12 mouse cellular contexts compared by ENCODE assay signal in genomic region chr1:37491672-37492071, GRCm38 (mm10). TPM values are rescaled to one million over a fixed set of nuclear protein-coding genes. Genes with fewer than 3 reads are reported as not detected.
DNase-seq lines count a peak whose midpoint lies in the region; ATAC-seq and TF ChIP-seq lines count a peak whose summit lies in the region.
"Had no signal": no experiment of that assay in that cellular context is flagged by ENCODE, and none has a peak within 500 bp of the region (broad histone marks: within the 10 kb centered on the region; RNA-seq: fewer than 3 reads in every experiment).

No protein-coding gene starts in this region.

- TF ChIP-seq POLR2A in spleen, adult 2 months (IDR thresholded peaks at IDR 0.05; ENCODE audit: low read depth, low read length): no peak

- no peaks in the 10 kb centered on the region; the same call in 1 of the 2 replicates for H3K36me3 ChIP-seq in lung, postnatal 0 days (ENCODE audit: insufficient read depth, low read length)
- H3K36me3 ChIP-seq in liver, embryonic 15.5 days (replicated peaks): no peaks in the 10 kb centered on the region
- H3K36me3 ChIP-seq in spleen, adult 2 months (ENCODE audit: control insufficient read depth, insufficient read depth, low read length): peaks cover 6% of the 10 kb centered on the region

- H3K27me3 ChIP-seq in lung, postnatal 0 days (replicated peaks; ENCODE audit: insufficient read depth, low read length): no peaks in the 10 kb centered on the region
- no peaks in the 10 kb centered on the region for H3K27me3 ChIP-seq in liver, embryonic 15.5 days
- H3K27me3 ChIP-seq in spleen, adult 2 months (ENCODE audit: control insufficient read depth, insufficient read depth, low read length): no peaks in the 10 kb centered on the region

- no peaks in the 10 kb centered on the region for H3K4me1 ChIP-seq in lung, postnatal 0 days (ENCODE audit: insufficient read depth, low read depth, low read length)
- peaks cover 14% of the 10 kb centered on the region for H3K4me1 ChIP-seq in liver, embryonic 15.5 days (replicated peaks)
- H3K4me1 ChIP-seq in spleen, adult 2 months (ENCODE audit: control insufficient read depth, insufficient read depth, insufficient read length): peaks cover 28% of the 10 kb centered on the region

- 36% methylated on average over 7 of the region's 7 CpGs for WGBS in lung, postnatal 0 days
- WGBS in liver, embryonic 15.5 days (ENCODE audit: insufficient replicate concordance): 18% methylated on average over 7 of the region's 7 CpGs
- WGBS in spleen, adult 2 months: 5% methylated on average over 7 of the region's 7 CpGs

- no peak for TF ChIP-seq EP300 in lung, postnatal 0 days (IDR thresholded peaks at IDR 0.05)

- H3K4me2 ChIP-seq in lung, postnatal 0 days (replicated peaks; ENCODE audit: low read depth, low read length): no peak overlapping the region
- peak overlapping the region; percentile 20; the same call in 1 of the 2 replicates for H3K4me2 ChIP-seq in liver, embryonic 15.5 days

- peak; percentile 77 for DNase-seq in lung, postnatal 0 days (ENCODE audit: low spot score)
- DNase-seq in lung, postnatal 14 days: no peak
- DNase-seq in spleen, adult 2 months (ENCODE audit: low read depth in 1 of 2, low spot score in 2 of 2): peak; percentile 62 to 76
- DNase-seq in retina, postnatal 1 day: no peak
- no peak for DNase-seq in cerebellum, adult 18-20 months
- DNase-seq in Muller cell, postnatal 12 days (ENCODE audit: inconsistent ontology term): no peak
- DNase-seq: cerebellum, adult 9-10 months; left cerebral cortex, postnatal 4 days; midbrain, embryonic 14.5 days had no signal

- peak; percentile 38 for ATAC-seq in lung, postnatal 0 days
- ATAC-seq in activated CD4-positive, CD25-positive, alpha-beta regulatory T cell, adult 4 months: peak; percentile 20
- 0 out of 2 replicates have a peak, but pooled peaks have one; percentile 18 for ATAC-seq in liver, embryonic 15.5 days (ENCODE audit: insufficient read depth)
- ATAC-seq: intestine, embryonic 16.5 days had no signal

- 0 out of 2 replicates have a peak overlapping the region, but pooled peaks have one; percentile 9 for H3K27ac ChIP-seq in lung, postnatal 0 days (ENCODE audit: low read length)
- H3K27ac ChIP-seq in liver, embryonic 15.5 days (replicated peaks): 0 out of 2 replicates have a peak overlapping the region, but pooled peaks have one; percentile 19
- peak overlapping the region; percentile 93 for H3K27ac ChIP-seq in spleen, adult 2 months (ENCODE audit: insufficient read depth, low read length)

- no peak overlapping the region for H3K9ac ChIP-seq in lung, postnatal 0 days (replicated peaks; ENCODE audit: low read depth)
- no peak overlapping the region for H3K9ac ChIP-seq in liver, embryonic 15.5 days

- H3K4me3 ChIP-seq in lung, postnatal 0 days (ENCODE audit: low read depth, low read length): no peak overlapping the region
- no peak overlapping the region for H3K4me3 ChIP-seq in liver, embryonic 15.5 days (replicated peaks)
- H3K4me3 ChIP-seq in spleen, adult 2 months (ENCODE audit: extremely low read depth, insufficient read depth, insufficient read length): no peak overlapping the region

- no peak for TF ChIP-seq CTCF in lung, postnatal 0 days (IDR thresholded peaks at IDR 0.05)
- TF ChIP-seq CTCF in spleen, adult 2 months (IDR thresholded peaks at IDR 0.05; ENCODE audit: extremely low read depth, insufficient read depth, insufficient read length, insufficient replicate concordance): no peak

- no peaks in the 10 kb centered on the region for H3K9me3 ChIP-seq in lung, postnatal 0 days (ENCODE audit: low read length)
- no peaks in the 10 kb centered on the region for H3K9me3 ChIP-seq in liver, embryonic 15.5 days (replicated peaks)

RNA-seq across cellular contexts. Expression of gene Mgat4a, which starts 49.1 kb away (rescaled TPM):
- 5.4 and 6.0 TPM in 2 replicates for polyA plus RNA-seq in lung, postnatal 0 days (2015; fragmentation: Nextera tagmentation; extraction: Ambion mirVana)
- polyA plus RNA-seq in activated CD4-positive, CD25-positive, alpha-beta regulatory T cell, adult 4 months (2017; shearing (Covaris generic)): 10 to 100 TPM in 1 of 2 experiments, 1 to 10 TPM in 1; 7.8 to 10.5 TPM
- polyA plus RNA-seq in liver, embryonic 15.5 days (2015; fragmentation: Nextera tagmentation; extraction: Ambion mirVana): 1.1 and 1.2 TPM in 2 replicates
- 8.4 and 8.8 TPM in 2 replicates for polyA plus RNA-seq in spleen, adult 2 months (2012; rRNA removed)

Comparison
In these comparisons a context has a peak if more than half of its experiments do, and no peak if none do; other contexts are left out.
1. DNase-seq: peak in lung, postnatal 0 days (single experiment) and spleen, adult 2 months (2 of 2); none in lung, postnatal 14 days (single experiment), retina, postnatal 1 day (single experiment), cerebellum, adult 18-20 months (0 of 2) and Muller cell, postnatal 12 days (single experiment).
2. H3K27ac ChIP-seq: peak in every context shown above with its lines; median percentile 93 in spleen, adult 2 months; 19 in liver, embryonic 15.5 days; 9 in lung, postnatal 0 days.
3. Peak in every context shown above with its lines, with median percentiles within 50 percentile points of each other: ATAC-seq.